Mouse (Mus musculus): Measurements from ENCODE around the gene Krtap5-4.
"Not testable (repeated sequence)": the region's sequence is repeated elsewhere in the genome, so short reads cannot be mapped to it uniquely, and the experiment has no call there.

Gene Krtap5-4

DNA sequence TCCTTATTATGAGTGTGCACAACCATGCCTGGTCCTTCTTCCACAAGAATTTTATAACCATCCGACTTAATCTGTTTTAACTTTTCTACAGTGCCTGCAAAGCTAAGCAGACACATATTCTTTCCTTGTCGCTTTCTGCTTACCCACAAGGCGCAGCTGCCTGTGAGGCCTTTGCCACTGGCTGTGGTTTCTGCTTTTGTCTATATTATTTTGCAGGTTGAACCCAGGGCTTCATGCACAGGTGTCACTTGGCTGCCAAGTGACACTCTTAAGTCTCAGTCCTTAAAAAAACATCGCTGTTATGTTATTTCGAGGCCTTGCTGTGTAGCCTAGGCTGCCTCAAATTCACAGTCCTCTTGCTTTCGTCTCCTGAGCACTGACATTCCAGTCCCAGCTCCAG is 19.3 kb downstream of the Krtap5-4 start:
- DNase-seq: no peak

DNA sequence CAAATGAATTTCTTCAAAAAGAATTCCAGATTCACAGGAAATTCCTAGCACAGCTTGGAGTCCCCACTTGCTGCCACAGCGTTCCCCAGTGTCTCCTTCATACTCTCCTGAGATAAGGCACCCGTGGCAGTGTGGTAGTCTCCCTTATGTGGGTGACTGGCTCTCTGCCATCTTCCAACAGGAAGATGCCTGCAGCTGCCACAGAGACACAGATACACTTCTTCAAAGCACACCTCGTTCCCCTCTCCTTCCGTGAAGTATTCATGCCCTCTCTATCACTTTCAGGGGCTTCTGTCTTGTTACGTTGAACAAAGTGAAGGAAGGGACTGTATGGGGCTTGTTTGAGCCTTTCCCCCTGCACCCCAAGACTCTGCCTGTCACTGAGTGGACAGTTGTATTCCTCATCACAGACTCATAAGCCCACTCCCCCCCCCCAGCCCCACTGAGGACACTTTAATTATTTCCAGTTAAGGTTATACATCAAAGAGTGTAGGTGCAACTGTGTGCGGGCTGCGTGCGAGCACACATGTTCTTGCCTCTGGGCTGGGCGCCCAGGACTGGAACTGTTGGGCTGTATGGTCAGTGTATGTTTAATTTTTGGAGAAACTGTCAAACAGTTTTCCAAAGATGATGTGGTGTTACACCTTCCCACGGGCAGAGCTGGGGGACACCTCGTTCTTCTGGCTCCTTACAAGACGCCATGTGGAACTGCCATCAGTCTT is 20.2 kb downstream of the Krtap5-4 start:
- DNase-seq: no peak

DNA sequence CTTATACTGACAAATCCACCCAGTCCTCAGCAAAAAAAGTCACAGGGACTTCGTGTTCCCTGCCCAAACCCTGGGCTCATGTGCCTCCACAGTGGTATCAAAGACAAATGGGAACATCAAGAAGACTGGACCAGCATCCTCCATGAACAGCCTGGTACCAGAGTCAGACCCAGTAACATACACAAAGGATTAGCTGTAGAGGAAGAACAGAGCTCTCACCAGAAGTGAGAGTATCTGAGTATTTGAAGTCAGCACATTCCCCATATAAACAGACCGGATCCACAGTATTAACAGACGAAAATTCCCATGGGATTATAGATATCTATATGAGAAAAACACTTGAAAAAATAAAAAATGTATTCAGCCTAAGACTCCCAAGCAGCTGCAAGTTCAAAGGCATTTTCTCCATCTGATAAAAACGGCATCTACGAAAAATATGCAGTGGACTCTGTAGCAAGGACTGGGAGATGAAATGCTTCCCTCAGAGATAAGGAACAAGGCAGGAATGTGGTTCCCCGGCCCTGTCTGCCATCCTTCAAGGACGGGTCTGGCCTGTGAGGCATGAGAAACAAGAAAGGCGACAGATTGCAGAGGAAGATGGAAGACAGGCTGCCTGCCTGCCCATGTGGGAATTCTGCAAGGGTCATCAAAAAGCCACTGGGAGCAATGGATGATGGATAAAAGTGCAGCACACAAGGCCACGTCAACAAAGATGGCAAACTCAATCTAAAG is 23.5 kb downstream of the Krtap5-4 start:
- DNase-seq: no peak

DNA sequence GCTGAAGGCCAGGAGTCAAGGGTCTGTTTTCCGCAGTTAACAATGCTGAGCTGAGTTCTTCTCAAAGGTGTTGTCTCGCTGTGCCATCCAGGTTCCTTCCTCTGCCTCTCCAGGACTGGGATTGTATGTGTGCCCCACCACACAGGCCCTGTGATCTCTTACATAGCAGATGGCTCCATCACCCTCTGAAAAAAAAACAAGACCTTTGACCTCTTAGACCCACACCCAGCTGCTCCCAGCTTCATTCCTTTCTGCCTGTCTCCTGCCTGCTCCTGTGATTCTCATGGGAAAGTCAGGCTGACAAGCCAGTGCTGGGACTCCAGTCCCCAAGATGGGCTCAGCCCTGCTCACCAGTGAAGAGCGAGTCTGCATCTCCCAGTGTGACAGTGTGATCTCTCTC is 25.2 kb downstream of the Krtap5-4 start:
- DNase-seq: no peak

DNA sequence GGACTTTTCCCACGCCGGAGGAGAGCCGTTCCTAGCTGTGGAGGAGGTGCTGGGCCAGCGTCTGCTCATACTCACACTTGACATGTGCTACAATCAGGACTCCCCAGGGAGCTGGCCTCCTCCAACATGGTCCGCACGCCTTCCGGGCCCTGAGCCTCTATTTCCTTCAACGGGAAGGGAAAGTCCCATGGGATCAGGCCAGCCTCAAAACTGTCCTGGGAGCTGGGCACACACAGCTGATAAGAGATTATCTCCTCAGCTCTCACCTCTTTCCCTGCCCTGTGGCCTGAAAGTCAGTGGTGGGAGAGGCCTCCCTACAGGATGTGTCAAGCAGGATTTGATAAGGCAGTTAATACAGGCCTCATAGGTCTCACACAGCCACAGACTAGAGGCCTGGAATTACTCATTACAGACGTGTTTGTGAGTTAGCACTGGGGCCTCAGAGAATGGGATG is 26.9 kb downstream of the Krtap5-4 start:
- peak in 1 of 2 experiments; percentile 42 for DNase-seq

DNA sequence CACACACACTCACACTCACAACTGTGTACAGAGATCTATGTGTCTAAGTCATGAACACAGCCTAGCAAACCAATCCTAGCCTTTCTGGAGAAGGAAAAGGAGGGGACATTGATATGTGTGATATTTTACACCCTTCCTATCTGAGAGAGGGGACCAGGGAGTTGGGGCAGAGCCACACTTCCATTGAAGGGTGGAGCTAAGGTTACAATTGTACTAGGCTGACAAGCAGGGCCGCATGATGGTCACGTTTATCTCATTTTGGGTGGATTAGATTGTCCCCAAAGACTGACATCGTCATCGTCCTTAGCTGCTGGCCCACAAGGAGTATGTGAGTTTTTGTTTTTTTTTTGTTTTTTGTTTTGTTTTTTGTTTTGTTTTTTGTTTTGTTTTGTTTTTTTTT is 27.9 kb downstream of the Krtap5-4 start:
- no peak for DNase-seq

DNA sequence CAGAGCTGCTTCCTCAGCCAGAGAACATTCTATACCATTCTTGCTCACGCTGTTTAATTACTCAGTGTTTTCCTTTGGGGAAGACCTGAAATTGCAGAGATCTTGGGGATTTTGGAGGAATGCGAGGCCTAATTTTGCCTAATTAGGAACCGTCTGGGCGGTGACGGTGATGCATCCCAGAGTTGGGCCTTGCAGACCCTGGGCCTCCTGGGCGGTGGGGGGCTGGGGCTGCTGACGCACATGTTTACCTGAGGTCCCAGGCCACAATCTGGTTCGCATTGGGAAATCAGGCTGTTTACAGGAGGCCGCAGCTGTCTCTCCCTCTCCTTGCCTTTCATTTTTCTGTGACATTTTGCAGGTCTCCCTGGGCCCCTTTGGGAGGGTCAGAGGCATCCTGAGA is 29.4 kb downstream of the Krtap5-4 start:
- not testable (repeated sequence) for DNase-seq

DNA sequence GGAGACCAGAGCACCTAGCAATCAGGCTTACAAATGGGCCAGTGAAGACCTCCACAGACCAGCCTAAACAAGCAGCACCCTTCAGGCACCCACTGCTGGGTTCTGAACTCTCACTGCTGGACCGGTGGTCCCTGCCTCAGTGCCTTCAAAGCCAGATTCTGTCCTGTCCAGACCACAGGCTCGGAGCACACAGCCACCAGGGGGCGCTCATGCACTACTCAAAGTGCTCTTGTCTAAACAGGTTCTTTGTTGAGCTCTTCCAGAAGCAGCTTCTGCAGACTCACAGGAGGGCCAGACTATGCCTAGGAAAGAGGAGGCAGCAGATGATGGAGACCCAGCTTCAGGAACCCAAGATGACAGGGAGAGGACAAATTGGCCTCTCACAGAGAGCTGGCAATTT is 30.9 kb downstream of the Krtap5-4 start:
- DNase-seq: peak; percentile 97 to 99

DNA sequence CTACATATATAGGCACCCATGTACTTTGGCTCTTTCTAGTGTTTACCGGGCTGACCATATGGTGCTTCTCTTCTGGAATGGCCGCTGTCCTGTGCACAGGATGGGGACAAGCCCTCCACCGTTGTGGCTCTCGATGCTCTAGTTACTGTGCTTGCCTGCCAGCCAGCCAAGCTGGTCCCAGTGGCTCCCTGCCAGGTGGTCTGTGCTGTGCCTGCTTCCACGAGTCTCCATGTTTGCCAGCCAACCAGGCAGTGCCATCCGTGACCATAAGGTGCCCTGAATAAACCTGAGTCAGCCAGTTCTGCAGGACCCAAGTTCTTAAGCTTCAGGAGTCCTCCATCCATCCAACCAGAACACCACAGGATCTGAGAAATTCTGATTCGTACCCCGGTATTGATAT is 31.8 kb downstream of the Krtap5-4 start:
- peak; percentile 98 for DNase-seq

DNA sequence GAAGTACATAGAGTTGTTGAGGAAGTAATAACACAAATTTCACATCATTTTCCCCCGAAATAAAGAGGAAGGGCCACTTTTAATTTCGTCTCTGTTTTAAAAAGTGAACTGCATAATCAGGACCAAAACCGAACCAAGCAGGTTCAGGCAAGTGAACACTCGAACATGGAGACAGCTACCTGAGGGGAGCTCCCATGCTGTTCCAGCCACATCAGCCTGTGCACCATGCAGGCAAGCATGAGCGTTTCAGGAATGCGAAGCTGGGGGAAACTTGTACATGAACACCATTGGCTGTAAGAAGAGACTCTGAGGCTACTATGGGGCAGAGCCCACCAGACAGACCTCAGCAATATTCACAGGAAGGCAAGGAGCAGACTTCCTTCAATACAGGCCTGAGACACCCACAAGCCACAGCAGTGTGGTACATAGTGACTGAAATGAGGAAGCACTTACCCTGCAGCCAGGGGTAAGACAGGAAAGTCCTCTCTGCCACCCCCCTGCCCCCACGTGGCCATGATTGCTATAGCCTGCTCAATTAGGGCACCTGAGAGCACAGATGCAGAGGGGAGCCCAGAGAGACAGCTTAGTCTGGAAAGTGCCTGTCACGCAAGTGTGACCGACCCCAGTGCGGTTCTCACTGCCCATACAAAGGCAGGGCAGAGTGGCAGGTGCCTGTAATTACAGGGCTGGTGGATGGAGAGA is 37.1 kb downstream of the Krtap5-4 start:
- no peak for DNase-seq

DNA sequence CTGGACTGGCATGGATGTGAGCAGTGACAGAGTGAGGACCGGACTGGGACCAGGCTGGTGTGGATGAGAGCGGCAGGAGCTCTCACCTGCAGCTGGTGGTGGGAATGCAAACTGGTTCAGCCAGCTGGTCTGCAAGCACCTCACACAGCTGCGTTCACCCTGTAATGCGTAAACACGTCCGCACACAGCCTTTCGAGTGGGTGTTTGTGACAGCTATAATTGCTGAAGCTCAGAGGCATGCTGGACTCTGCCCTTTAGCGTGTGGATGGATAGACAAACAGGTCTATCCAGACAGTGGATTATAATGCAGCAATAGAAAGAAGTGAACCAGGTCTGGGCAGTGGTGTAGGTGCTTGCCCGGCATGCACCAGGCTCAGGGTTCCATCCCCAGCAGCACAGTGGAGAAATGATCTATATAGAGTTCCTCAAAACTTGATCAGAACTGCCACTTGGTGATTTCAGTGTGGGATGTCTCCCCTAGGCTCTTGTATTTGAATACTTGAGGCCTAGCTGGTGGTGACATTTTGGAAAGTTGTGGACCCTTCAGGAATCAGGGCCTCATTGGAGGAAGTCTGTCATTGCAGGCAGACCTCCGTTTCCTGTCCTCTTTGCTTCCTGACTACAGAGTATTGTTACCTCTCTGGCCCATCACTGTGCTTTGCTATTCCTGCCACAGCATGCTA is 38.4 kb downstream of the Krtap5-4 start:
- no peak for DNase-seq

DNA sequence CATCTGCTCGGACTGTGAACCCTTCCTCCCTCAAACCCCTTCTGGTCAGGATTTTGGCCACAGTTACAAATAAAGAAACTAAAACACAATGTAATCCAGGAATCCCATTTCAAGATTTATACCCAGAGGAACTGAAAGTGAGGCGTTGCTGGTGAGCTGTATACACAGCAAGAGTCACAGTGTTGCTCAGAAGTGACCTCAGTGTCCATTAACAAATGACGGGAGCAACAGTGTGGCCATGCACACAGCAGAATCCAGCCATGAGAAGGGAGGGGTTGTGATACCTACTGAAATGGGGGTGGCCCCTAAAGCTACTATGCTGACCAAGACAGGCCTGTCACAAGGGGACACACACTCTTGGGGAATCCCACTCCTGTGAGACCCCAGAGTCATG is 38.9 kb downstream of the Krtap5-4 start:
- no peak for DNase-seq

DNA sequence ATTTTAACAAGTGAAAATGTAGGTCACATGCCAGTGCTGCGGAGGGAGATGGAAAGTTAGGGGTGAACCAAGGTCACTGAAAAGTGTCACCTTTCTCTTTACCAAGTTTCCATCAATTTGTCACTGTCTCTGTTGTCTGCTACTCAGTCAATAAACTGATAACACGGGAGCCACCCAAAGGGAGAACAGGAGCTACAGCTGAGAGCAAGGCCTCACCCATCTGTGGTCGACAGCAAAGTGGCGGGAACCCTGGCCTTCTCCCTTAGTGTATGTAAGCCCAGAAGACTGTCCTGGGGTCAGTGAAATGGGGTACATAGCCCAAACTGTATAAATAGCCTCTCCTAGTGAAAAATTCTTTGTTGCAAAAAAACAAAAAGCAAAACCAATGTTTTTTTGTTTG is 44.2 kb downstream of the Krtap5-4 start:
- no peak for DNase-seq

DNA sequence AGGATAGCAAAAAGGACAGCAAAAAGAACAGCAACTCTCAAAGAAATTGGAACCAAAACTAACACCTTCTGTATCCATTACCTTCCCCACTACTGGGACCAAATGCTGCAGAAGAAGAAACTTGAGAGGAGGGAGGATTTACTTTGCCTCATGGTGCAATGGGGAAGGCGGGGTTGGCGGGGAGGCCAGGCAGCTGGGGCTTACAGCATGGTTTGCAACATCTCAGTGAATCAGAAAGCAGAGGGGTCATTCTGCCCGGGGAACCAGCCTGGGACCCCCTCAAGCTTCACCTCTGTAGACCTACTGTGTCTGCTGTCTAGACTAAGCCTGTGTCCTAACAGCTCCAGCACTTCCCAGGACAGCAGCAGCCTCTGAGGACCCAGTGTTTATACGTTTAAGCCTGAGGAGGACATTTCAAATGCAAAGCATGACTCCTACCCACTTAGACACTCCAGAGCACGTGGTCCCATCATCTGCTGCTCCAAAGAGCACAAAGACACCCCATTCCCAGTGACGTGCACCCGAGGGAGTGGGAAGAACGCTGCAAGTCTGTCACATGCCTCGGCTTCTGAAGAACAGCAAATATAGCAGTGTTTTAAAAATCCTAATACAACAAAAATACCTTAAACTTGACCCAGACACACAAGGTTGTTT is 46.1 kb downstream of the Krtap5-4 start:
- DNase-seq: no peak

DNA sequence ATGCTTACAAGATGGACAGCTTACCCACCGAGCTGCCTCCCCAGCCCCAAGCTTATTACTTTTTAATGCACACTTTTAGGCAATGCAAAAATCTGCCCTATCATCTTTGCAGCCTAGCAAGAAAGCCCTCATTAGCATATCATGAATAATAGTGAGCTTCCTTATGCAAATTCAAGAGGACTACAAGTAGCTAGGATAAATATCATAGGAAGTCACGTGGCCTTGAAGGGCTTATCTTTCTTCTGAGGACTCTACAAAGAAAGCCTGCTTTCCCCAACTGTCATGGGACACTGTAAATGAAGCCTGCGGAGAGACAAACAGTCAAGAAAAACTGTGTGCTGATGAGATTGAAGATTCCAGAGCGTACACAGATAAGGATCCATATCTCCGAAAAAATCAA is 48.2 kb downstream of the Krtap5-4 start:
- DNase-seq: no peak

DNA sequence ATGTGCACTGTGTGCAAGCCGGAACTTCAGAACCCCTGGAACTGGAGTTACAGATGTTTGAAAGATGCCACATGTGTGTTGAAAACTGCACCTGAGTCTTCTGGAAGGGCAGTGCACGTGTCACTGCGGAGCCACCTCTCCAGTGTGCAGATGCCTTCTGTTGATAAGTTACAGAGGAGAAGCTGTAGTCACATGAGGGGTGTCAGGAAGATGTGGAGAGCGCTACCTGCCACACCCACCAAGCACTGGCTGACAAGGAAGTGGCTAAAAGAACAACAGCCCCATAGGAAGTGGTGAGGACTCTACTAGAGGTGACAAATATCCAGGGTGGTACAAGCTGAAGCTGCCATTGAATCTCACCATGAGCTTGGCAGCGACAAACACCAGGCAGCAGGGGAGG is 50.5 kb downstream of the Krtap5-4 start:
- DNase-seq: no peak
